Mouse (Mus musculus): ENCODE results near the gene Arid3a.

GRCm38 (mm10) chr10:79936284-79936910 lies 9.6 kb downstream of the Arid3a start:
- TF ChIP-seq ZC3H11A (IDR thresholded peaks at IDR 0.05; ENCODE audit: low read depth, low read length), result no peak
- TF ChIP-seq POLR2A (IDR thresholded peaks at IDR 0.05; ENCODE audit: control insufficient read depth in 1 of 2, insufficient read depth in 1 of 2, low read depth in 1 of 2, low read length in 2 of 2, poor library complexity in 1 of 2), result no peak
- no peak for TF ChIP-seq EP300 (IDR thresholded peaks at IDR 0.05; ENCODE audit: low read depth in 1 of 2, low read length in 2 of 2)
- TF ChIP-seq CHD1 (IDR thresholded peaks at IDR 0.05; ENCODE audit: low read depth, low read length), result no peak
- TF ChIP-seq MYC (IDR thresholded peaks at IDR 0.05; ENCODE audit: low read depth, low read length), result no peak
- TF ChIP-seq HCFC1 (IDR thresholded peaks at IDR 0.05; ENCODE audit: low read depth, low read length), result no peak
- TF ChIP-seq RCOR1 (IDR thresholded peaks at IDR 0.05; ENCODE audit: low read depth, low read length), result no peak
- no peak for TF ChIP-seq UBTF (IDR thresholded peaks at IDR 0.05; ENCODE audit: borderline replicate concordance, insufficient read depth, low read depth, low read length)
- no peak for TF ChIP-seq MAX (IDR thresholded peaks at IDR 0.05; ENCODE audit: low read length)
- no peak for TF ChIP-seq E2F4 (IDR thresholded peaks at IDR 0.05; ENCODE audit: borderline replicate concordance, low read depth, low read length)
- TF ChIP-seq MEF2A (IDR thresholded peaks at IDR 0.05; ENCODE audit: extremely low read depth, insufficient replicate concordance, low read depth, low read length, poor library complexity, severe bottlenecking), result no peak
- no peak for TF ChIP-seq CTCF (IDR thresholded peaks at IDR 0.05 in 2 of 3, conservative IDR thresholded peaks at IDR 0.05 in 1 of 3; ENCODE audit: control insufficient read depth in 1 of 3, insufficient read depth in 1 of 3, low read depth in 2 of 3, low read length in 3 of 3, poor library complexity in 1 of 3, severe bottlenecking in 1 of 3)
- TF ChIP-seq SIN3A (IDR thresholded peaks at IDR 0.05; ENCODE audit: low read length), result no peak
- TF ChIP-seq USF1 (IDR thresholded peaks at IDR 0.05; ENCODE audit: low read depth, low read length), result no peak
